Mouse (Mus musculus) ES-Bruce4 (cell line): ENCODE data around the gene Jkamp. TPM values are rescaled to one million over a fixed set of nuclear protein-coding genes. Genes with fewer than 3 reads are reported as not detected.

Experiments
- H3K27ac ChIP-seq: 2 replicates; pipeline ENCODE4 v1.5.1; 2012; ENCODE audit warnings: low read length, inconsistent platforms; ENCODE audit not compliant: insufficient read depth
- H3K27me3 ChIP-seq: 2 replicates; pipeline ENCODE4 v1.6.1; 2012; ENCODE audit warnings: mild to moderate bottlenecking, low read length, inconsistent platforms; ENCODE audit not compliant: control insufficient read depth, poor library complexity, insufficient read depth, severe bottlenecking
- H3K36me3 ChIP-seq: 2 replicates; pipeline ENCODE4 v1.6.1; 2012; ENCODE audit warnings: inconsistent platforms, mild to moderate bottlenecking, low read length, moderate library complexity; ENCODE audit not compliant: control insufficient read depth, poor library complexity, insufficient read depth, severe bottlenecking
- H3K4me1 ChIP-seq: one replicate; pipeline ENCODE4 v1.8.1; 2011; ENCODE audit warnings: low read length; ENCODE audit not compliant: control insufficient read depth, insufficient read depth
- H3K4me3 ChIP-seq: 2 replicates; pipeline ENCODE4 v1.5.1; 2011; ENCODE audit warnings: low read depth, mild to moderate bottlenecking, low read length
- H3K9ac ChIP-seq: 2 replicates; pipeline ENCODE4 v1.6.1; 2012; ENCODE audit warnings: low read depth, mild to moderate bottlenecking, inconsistent platforms; ENCODE audit not compliant: poor library complexity, severe bottlenecking
- H3K9me3 ChIP-seq: replicated peaks from 2 replicates; pipeline ENCODE4 v1.6.1; 2012; ENCODE audit warnings: mild to moderate bottlenecking, low read length, inconsistent platforms; ENCODE audit not compliant: control insufficient read depth, poor library complexity, insufficient read depth, severe bottlenecking
- CTCF ChIP-seq: IDR thresholded peaks from one replicate; pipeline ENCODE4 v1.8.1; 2011; ENCODE audit warnings: low read depth, low read length
- EP300 ChIP-seq: IDR thresholded peaks from 2 replicates; pipeline ENCODE4 v1.6.1; 2011; ENCODE audit warnings: low read depth, low read length; ENCODE audit not compliant: insufficient read depth
- POLR2A ChIP-seq: IDR thresholded peaks from one replicate; pipeline ENCODE4 v1.8.1; 2011; ENCODE audit warnings: low read length; ENCODE audit not compliant: insufficient read depth
- polyA plus RNA-seq: library from polyadenylated mRNA; stranded (reverse); fragments of >200 nt; gene quantifications from 2 replicates; pipeline ENCODE4 v1.2.4, GENCODE M21; 2011; ENCODE audit warnings: low read depth; ENCODE audit not compliant: missing spikeins, insufficient read depth, insufficient read length

Jkamp gene
- polyA plus RNA-seq, 1 experiment = 42.1 TPM

- Histone ChIP-seq H3K4me3 (peak overlapping the region; percentile 46), H3K27ac (no peak overlapping the region), H3K4me1 (no peaks in the 10 kb centered on the region), H3K9me3 (no peaks in the 10 kb centered on the region), H3K27me3 (no peaks in the 10 kb centered on the region), H3K9ac (peak overlapping the region; percentile 81; the same call in 1 of the 2 replicates), H3K36me3 (no peaks in the 10 kb centered on the region)
- TF ChIP-seq POLR2A (no peak), CTCF (no peak), EP300 (no peak)
Observed at GRCm38 (mm10) chr12:72083265-72083664, 2.1 kb upstream of the Jkamp start.

- Histone ChIP-seq H3K36me3 (no peaks in the 10 kb centered on the region), H3K4me1 (no peaks in the 10 kb centered on the region), H3K4me3 (peak overlapping the region; percentile 72), H3K9ac (peak overlapping the region; percentile 81), H3K9me3 (no peaks in the 10 kb centered on the region), H3K27me3 (no peaks in the 10 kb centered on the region), H3K27ac (peak overlapping the region; percentile 48; the same call in 1 of the 2 replicates)
- TF ChIP-seq EP300 = no peak
- no peak for TF ChIP-seq POLR2A
- no peak for TF ChIP-seq CTCF
Observed at GRCm38 (mm10) chr12:72084261-72085023, 947 bp upstream of the Jkamp start.

GRCm38 (mm10) chr12:72085024-72085328 is 413 bp upstream of the Jkamp start:
- TF ChIP-seq CTCF (no peak), POLR2A (no peak), EP300 (no peak)
- peak overlapping the region; percentile 72 for H3K4me3 ChIP-seq

GRCm38 (mm10) chr12:72086166-72086825 is 907 bp downstream of the Jkamp start:
- TF ChIP-seq POLR2A (no peak), CTCF (no peak), EP300 (no peak)
- Histone ChIP-seq H3K27me3 (no peaks in the 10 kb centered on the region), H3K9ac (peak overlapping the region; percentile 62), H3K4me1 (no peaks in the 10 kb centered on the region), H3K27ac (peak overlapping the region; percentile 56), H3K9me3 (no peaks in the 10 kb centered on the region), H3K36me3 (peaks cover 5% of the 10 kb centered on the region), H3K4me3 (peak overlapping the region; percentile 79)

More at GRCm38 (mm10) chr12:72085024-72085328, 413 bp upstream of the Jkamp start:
- Histone ChIP-seq H3K9ac (peak overlapping the region; percentile 81), H3K27ac (no peak overlapping the region), H3K4me1 (no peaks in the 10 kb centered on the region), H3K36me3 (no peaks in the 10 kb centered on the region; the same call in 1 of the 2 replicates), H3K9me3 (no peaks in the 10 kb centered on the region), H3K27me3 (no peaks in the 10 kb centered on the region)

- Histone ChIP-seq H3K9ac (no peak overlapping the region), H3K9me3 (no peaks in the 10 kb centered on the region), H3K4me1 (no peaks in the 10 kb centered on the region), H3K4me3 (no peak overlapping the region), H3K27ac (no peak overlapping the region), H3K36me3 (peaks cover 25% of the 10 kb centered on the region), H3K27me3 (no peaks in the 10 kb centered on the region)
- TF ChIP-seq EP300 = no peak
- TF ChIP-seq POLR2A = no peak
- TF ChIP-seq CTCF = no peak
Observed at GRCm38 (mm10) chr12:72089802-72090201, 4.4 kb downstream of the Jkamp start.

- Histone ChIP-seq H3K4me1 (no peaks in the 10 kb centered on the region), H3K9ac (no peak overlapping the region), H3K27me3 (no peaks in the 10 kb centered on the region), H3K36me3 (peaks cover 47% of the 10 kb centered on the region), H3K27ac (no peak overlapping the region), H3K9me3 (no peaks in the 10 kb centered on the region), H3K4me3 (no peak overlapping the region)
- TF ChIP-seq EP300 (no peak), POLR2A (no peak), CTCF (no peak)
Observed at GRCm38 (mm10) chr12:72096966-72097365, 11.6 kb downstream of the Jkamp start.
